Mouse (Mus musculus) hindbrain, embryonic 11.5 days (tissue): ENCODE results near the gene Pip4k2b. TPM values are rescaled to one million over a fixed set of nuclear protein-coding genes. Genes with fewer than 3 reads are reported as not detected.

ENCODE experiments used
- ATAC-seq: fragments of 200-750 bp; cut with Nextera tagmentation; 2 replicates; pipeline ENCODE4 v1.8.0; 2017; ENCODE audit warnings: mild to moderate bottlenecking, moderate TSS enrichment, moderate library complexity; ENCODE audit not compliant: low FRiP score
- DNase-seq: peaks from one replicate; pipeline ENCODE4 v3.0.0-alpha.2; 2015; ENCODE audit warnings: low spot score
- H3K27ac ChIP-seq: fragments of 300-500 bp; sonication (generic); 2 replicates; pipeline ENCODE4 v1.5.1; 2014; ENCODE audit warnings: mild to moderate bottlenecking, low read depth, low read length
- H3K27me3 ChIP-seq: fragments of 300-500 bp; sonication (generic); 2 replicates; pipeline ENCODE4 v1.6.1; 2014; ENCODE audit warnings: mild to moderate bottlenecking, low read length, moderate library complexity, mixed read lengths; ENCODE audit not compliant: control insufficient read depth, insufficient read depth
- H3K36me3 ChIP-seq: fragments of 300-500 bp; sonication (generic); 2 replicates; pipeline ENCODE4 v1.6.1; 2014; ENCODE audit warnings: mild to moderate bottlenecking, low read length, moderate library complexity, mixed read lengths; ENCODE audit not compliant: control insufficient read depth, insufficient read depth
- H3K4me1 ChIP-seq: fragments of 300-500 bp; sonication (generic); replicated peaks from 2 replicates; pipeline ENCODE4 v1.6.1; 2014; ENCODE audit warnings: low read length, mixed read lengths; ENCODE audit not compliant: control insufficient read depth, insufficient read depth
- H3K4me2 ChIP-seq: fragments of 300-500 bp; sonication (generic); replicated peaks from 2 replicates; pipeline ENCODE4 v1.6.1; 2014; ENCODE audit warnings: mild to moderate bottlenecking, low read depth, low read length
- H3K4me3 ChIP-seq: fragments of 300-500 bp; sonication (generic); 2 replicates; pipeline ENCODE4 v1.5.1; 2014; ENCODE audit warnings: low read depth, low read length
- H3K9ac ChIP-seq: fragments of 300-500 bp; sonication (generic); 2 replicates; pipeline ENCODE4 v1.6.1; 2014; ENCODE audit warnings: low read depth, low read length
- H3K9me3 ChIP-seq: fragments of 300-500 bp; sonication (generic); 2 replicates; pipeline ENCODE4 v1.6.1; 2016; ENCODE audit warnings: low read length; ENCODE audit not compliant: control insufficient read depth
- WGBS: fragments of 180-500 bp; shearing (Covaris S2); extraction: QIAGEN DNeasy Blood & Tissue Kit; methylation state at CpG from one replicate; pipeline ENCODE4 v1.1.7; 2014; 5-methylcytosine and 5-hydroxymethylcytosine counted together
- polyA plus RNA-seq: library from polyadenylated mRNA; unstranded; fragments of >200 nt; fragmentation: Nextera tagmentation; extraction: Ambion mirVana; gene quantifications from 2 replicates; pipeline ENCODE4 v1.2.1, GENCODE M21; 2014

Gene Pip4k2b
- polyA plus RNA-seq, 1 experiment from 2014 or later: 3.4 TPM

DNA sequence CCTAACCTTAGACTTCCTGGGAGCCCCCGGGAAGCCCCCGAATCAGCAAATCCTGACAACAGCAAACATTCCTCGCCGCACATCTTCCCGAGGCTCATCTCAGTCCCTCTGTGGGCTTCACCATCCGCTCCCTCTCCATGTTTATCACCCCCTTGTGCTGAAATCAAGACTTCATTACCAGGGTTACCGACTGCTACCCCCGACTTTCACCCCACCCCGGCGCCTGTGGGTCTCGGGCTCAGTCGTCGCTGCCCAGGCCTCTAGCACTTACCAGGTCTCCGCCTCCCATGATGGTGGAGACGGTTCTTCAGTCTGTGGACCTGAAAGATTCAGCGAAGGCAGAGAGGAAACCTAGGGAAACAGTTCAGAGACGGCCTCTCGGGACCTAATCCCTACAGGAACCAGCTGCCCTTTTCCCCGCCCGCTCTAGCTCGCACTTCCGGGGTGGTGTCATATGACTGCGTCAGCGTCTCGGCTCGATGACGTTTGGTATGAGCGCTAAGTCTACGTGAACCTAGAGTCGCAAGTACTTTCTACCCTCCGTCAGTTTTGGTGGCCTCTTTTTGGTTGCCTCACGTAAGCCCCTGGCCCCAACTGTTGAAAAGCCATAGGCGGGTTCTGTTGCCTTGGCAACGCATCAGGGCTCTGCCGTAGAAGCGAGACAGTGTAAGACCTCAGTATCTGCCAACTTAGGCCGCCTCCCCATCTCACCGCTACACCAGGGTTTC is 21.8 kb upstream of the Pip4k2b start, which contains the start of gene Cwc25:
TSS of gene Cwc25 (minus strand) at position 403 of the 728 bp plus-strand sequence.
- Histone ChIP-seq H3K36me3 (peaks cover 3% of the 10 kb centered on the region; the same call in 1 of the 2 replicates), H3K4me2 (peak within 1 kb of the TSS; percentile 85), H3K27me3 (no peaks in the 10 kb centered on the region), H3K9ac (peak within 1 kb of the TSS; percentile 88), H3K27ac (peak within 1 kb of the TSS; percentile 74), H3K9me3 (no peaks in the 10 kb centered on the region), H3K4me1 (no peaks in the 10 kb centered on the region), H3K4me3 (peak within 1 kb of the TSS; percentile 95)
- WGBS: under 1% methylated on average over 38 of the region's 38 CpGs
- ATAC-seq (peak; percentile 87), DNase-seq (peak; percentile 98)

DNA sequence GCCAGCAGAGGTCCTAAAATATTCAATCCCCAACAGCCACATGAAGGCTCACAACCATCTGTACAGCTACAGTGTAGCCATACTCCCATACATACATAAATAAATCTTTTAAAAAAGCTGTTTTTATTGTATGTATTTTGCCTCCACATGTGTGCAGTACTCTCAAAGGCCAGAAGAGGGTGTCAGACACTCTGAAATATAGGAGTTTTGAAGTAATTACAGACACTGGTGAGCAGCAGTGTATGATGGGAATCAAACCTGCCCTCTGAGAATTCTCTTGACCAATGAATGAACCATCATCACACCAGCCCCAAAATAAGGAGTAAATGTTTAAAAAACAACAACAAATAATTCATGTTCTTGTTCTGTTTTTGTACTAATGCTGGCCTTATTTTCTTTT is 17.1 kb upstream of the Pip4k2b start:
- H3K36me3 ChIP-seq: peaks cover 4% of the 10 kb centered on the region
- ATAC-seq (no peak), DNase-seq (no peak)

DNA sequence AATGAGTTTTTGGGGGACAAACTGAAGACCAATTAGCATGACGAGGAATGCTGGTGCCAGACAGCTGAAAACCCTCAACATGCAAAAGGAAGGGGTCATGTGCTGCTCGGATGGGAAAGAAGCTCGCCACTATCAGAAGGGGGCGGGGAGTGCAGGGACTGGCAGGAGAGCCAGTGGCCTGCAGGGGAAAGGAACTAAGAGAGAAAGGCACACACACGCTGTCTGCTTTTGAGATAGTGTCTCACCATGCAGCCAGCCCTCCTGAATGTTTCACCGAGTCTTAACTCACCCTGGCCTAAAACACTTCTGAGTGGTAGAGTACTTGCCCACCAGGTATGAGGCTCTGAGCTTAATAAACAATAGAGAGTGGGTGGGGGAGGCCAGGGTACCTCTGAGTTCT is 14.4 kb upstream of the Pip4k2b start:
- ATAC-seq (no peak), DNase-seq (no peak)
- WGBS: 86% methylated on average over 6 of the region's 6 CpGs
- Histone ChIP-seq H3K9ac (no peak overlapping the region), H3K9me3 (no peaks in the 10 kb centered on the region), H3K4me1 (no peaks in the 10 kb centered on the region), H3K27me3 (no peaks in the 10 kb centered on the region), H3K4me3 (no peak overlapping the region), H3K36me3 (peaks cover 11% of the 10 kb centered on the region), H3K27ac (no peak overlapping the region), H3K4me2 (no peak overlapping the region)

More for the DNA sequence above, 17.1 kb upstream of the Pip4k2b start:
- Histone ChIP-seq H3K9me3 (no peaks in the 10 kb centered on the region), H3K9ac (no peak overlapping the region), H3K27me3 (no peaks in the 10 kb centered on the region), H3K27ac (no peak overlapping the region), H3K4me2 (no peak overlapping the region), H3K4me3 (no peak overlapping the region), H3K4me1 (no peaks in the 10 kb centered on the region)

DNA sequence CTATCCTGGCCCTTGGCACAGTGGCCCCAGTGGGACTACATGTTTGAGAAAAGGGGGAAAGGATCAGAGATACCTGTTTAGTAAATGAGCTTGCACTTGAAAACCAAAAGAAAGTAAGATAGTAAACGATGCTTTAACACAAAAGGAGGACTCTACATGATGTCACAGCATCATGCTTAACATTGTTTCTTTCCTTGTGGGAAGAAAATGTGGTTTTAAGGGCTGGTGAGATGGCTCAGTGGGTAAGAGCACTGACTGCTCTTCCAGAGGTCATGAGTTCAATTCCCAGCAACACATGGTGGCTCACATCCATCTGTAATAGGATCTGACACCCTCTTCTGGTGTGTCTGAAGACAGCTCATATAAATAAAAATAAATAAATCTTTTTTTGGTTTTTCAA is 13.6 kb upstream of the Pip4k2b start:
- Histone ChIP-seq H3K9ac (no peak overlapping the region), H3K4me3 (no peak overlapping the region), H3K4me2 (no peak overlapping the region), H3K27me3 (no peaks in the 10 kb centered on the region), H3K9me3 (no peaks in the 10 kb centered on the region), H3K4me1 (no peaks in the 10 kb centered on the region), H3K27ac (no peak overlapping the region), H3K36me3 (peaks cover 13% of the 10 kb centered on the region)
- ATAC-seq (no peak), DNase-seq (no peak)
- 94% methylated on average over 1 of the region's 1 CpGs for WGBS

DNA sequence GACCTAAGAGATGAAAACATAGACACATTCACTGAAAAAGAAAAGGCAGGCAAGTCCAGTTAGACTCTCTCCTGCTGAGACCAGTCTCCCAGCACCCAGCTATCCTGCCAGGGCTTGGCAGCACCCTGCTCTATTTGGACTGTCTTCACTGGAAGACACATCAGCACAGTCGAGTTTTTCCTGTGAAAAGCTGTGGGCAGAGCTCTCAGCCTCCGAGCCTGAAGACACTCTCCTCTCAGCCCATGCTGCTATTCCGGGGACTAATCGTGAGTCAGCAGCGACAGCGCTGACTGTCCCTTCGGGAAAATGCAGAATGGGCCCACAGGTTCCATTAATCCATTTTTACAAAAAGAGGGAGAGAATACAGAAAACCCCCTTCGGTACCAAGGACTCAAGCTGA is 8.8 kb upstream of the Pip4k2b start:
- Histone ChIP-seq H3K27me3 (no peaks in the 10 kb centered on the region; the same call in 1 of the 2 replicates), H3K36me3 (peaks cover 17% of the 10 kb centered on the region), H3K27ac (no peak overlapping the region), H3K9me3 (no peaks in the 10 kb centered on the region), H3K4me3 (no peak overlapping the region), H3K4me2 (no peak overlapping the region), H3K9ac (no peak overlapping the region), H3K4me1 (no peaks in the 10 kb centered on the region)
- 93% methylated on average over 8 of the region's 8 CpGs for WGBS
- no peak for DNase-seq
- no peak for ATAC-seq

DNA sequence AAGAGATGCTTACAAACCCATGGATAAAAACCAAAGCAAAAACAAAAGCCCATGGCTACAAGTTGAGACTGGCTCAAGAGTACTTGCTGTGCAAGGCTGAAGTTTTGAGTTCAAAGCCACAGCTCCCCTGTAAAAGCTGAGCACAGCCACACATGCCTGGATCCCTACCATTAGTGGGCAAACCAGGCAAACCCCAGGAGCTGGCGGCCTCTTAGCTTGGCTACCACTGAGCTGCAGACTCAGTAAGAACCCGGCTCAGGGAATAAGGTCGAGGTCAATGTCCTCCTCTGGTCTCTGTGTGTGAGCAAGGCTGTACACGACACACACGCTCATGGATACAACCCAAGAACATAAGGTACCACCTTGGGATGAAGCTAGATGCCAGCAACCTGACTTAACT is 4.0 kb upstream of the Pip4k2b start:
- no peaks in the 10 kb centered on the region; the same call in 1 of the 2 replicates for H3K27me3 ChIP-seq
- no peak overlapping the region for H3K4me3 ChIP-seq
- no peak for DNase-seq
- peaks cover 10% of the 10 kb centered on the region; the same call in 1 of the 2 replicates for H3K36me3 ChIP-seq
- no peak overlapping the region for H3K27ac ChIP-seq
- no peak overlapping the region for H3K9ac ChIP-seq
- H3K9me3 ChIP-seq: no peaks in the 10 kb centered on the region
- 93% methylated on average over 5 of the region's 5 CpGs for WGBS
- H3K4me1 ChIP-seq: peaks cover under 1% of the 10 kb centered on the region
- no peak overlapping the region for H3K4me2 ChIP-seq
- no peak for ATAC-seq

DNA sequence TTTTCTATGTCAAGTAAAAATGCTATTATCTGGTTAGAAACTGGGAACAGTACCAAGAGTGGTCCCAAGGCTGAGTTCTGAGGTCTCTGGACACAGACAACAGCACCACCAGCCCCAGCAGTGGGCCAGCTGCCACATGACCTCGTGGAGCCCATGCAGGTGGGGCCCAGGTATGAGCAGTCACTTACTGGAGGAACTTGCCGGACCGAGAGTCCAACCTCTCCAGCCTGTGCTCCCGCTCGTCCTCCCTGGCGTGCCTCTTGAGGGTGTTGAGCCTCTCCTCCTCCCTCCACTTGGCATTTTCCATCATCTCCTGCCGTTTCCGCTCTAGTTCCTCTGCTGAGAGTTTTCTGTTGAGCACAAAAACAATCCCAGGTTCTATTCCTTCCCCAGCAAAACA is 3.3 kb upstream of the Pip4k2b start:
- Histone ChIP-seq H3K9ac (no peak overlapping the region), H3K36me3 (peaks cover 6% of the 10 kb centered on the region; the same call in 1 of the 2 replicates), H3K9me3 (no peaks in the 10 kb centered on the region), H3K4me3 (no peak overlapping the region), H3K27ac (no peak overlapping the region), H3K4me1 (peaks cover 8% of the 10 kb centered on the region), H3K27me3 (no peaks in the 10 kb centered on the region; the same call in 1 of the 2 replicates), H3K4me2 (no peak overlapping the region)
- WGBS: 94% methylated on average over 8 of the region's 8 CpGs
- ATAC-seq (no peak), DNase-seq (no peak)

DNA sequence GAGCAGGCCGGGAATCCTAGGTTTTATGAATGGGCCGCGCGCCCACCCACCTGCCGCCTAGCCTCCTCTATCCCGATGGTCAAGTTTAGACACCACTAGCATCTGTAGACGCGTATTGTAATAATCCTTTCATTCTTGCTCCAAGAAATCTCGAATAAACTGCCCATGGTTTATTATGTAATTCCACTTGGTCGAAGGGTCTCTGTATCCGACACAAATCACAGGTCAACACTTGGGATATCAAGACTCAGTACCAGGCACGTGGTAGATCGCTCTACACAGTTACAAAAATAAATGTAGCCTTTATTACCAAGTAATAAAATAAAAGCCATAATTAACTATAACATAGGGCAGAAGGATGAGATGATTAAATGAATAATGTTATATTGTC is 822 bp upstream of the Pip4k2b start:
- Histone ChIP-seq H3K27ac (no peak overlapping the region), H3K4me1 (peaks cover 8% of the 10 kb centered on the region), H3K4me3 (peak overlapping the region; percentile 60), H3K9ac (no peak overlapping the region), H3K36me3 (peaks cover 2% of the 10 kb centered on the region; the same call in 1 of the 2 replicates), H3K9me3 (no peaks in the 10 kb centered on the region), H3K4me2 (peak overlapping the region; percentile 78), H3K27me3 (no peaks in the 10 kb centered on the region)
- DNase-seq (no peak), ATAC-seq (peak; percentile 55; the same call in 1 of the 2 replicates)
- WGBS: 13% methylated on average over 13 of the region's 13 CpGs

DNA sequence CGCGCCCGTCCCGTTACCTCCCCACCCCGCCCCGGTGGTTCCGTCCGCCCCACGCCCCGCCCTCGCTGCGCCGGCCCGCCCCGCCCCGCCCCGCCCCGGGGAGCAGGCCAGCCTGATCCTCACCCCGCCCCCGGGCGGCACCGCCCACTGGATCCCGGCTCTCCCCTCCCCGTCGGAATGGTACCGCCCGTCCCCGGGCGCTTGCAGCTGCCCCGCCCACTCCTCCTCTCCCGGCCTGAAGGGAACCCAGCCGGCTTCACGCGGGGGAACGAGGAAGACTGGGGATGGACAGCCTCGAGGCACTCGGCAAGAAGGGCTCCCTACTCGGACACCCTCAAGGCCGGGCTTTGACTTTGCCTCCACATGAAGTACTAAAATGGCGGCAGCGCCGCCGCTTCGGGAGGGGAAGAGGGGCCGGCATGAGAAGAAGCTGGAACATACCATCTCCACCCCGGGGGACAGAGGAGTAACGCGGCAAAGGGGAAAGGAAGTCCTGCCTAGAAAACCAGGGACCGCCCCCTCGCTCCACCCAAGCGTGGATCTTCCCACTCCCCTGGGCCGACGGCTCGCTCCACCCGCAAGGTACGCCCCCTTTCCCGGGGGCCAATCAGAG is 320 bp upstream of the Pip4k2b start:
- ATAC-seq: peak; percentile 97
- peaks cover 8% of the 10 kb centered on the region for H3K4me1 ChIP-seq
- peak overlapping the region; percentile 60 for H3K4me3 ChIP-seq
- WGBS: under 1% methylated on average over 23 of the region's 57 CpGs
- H3K4me2 ChIP-seq: peak overlapping the region; percentile 78
- no peaks in the 10 kb centered on the region for H3K27me3 ChIP-seq
- H3K9ac ChIP-seq: peak overlapping the region; percentile 88
- peak; percentile 98 for DNase-seq
- H3K9me3 ChIP-seq: no peaks in the 10 kb centered on the region
- peak overlapping the region; percentile 94 for H3K27ac ChIP-seq
- no peaks in the 10 kb centered on the region for H3K36me3 ChIP-seq
